Mouse (Mus musculus): ENCODE data around the gene Map2k2. TPM values are rescaled to one million over a fixed set of nuclear protein-coding genes. Genes with fewer than 3 reads are reported as not detected.

Gene Map2k2
- total and polyA plus RNA-seq, 3 experiments, result 67.2 to 127 (median 120) TPM

- TF ChIP-seq JUN (IDR thresholded peaks at IDR 0.05; ENCODE audit: insufficient read depth, low read depth, low read length) (no peak), GABPA (IDR thresholded peaks at IDR 0.05; ENCODE audit: insufficient replicate concordance, low read depth, low read length) (no peak), POLR2A (IDR thresholded peaks at IDR 0.05; ENCODE audit: low read depth, low read length) (peak; percentile 11; the same call in 1 of the 2 replicates), ZC3H11A (IDR thresholded peaks at IDR 0.05; ENCODE audit: low read depth, low read length) (no peak), TCF12 (IDR thresholded peaks at IDR 0.05; ENCODE audit: low read depth, low read length) (no peak)
Measured at GRCm38 (mm10) chr10:81162318-81162652, 56.6 kb downstream of the Map2k2 start (continued).

DNA sequence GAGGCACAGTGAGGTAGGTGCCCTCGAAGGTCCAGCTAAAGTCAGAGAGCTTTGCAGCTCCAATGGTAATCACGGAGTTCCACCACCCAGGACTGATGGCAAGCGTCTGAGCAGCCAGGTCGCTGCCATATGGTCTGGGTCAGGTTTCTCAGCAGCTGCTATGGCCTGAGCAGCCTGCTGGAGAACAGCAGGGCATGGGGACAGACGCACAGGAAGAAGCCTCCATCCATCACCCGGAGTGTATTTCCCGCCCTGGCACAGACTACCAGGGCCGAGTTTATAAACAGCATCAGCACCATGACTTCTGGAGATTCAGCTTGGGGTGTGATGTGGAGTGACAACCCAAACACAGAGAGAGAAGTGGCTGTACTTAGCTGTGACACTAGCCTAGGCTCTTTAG lies 59.4 kb downstream of the Map2k2 start:
- no peak overlapping the region for H3K4me2 ChIP-seq (ENCODE audit: insufficient read depth, low read depth, poor library complexity, severe bottlenecking)
- H3K36me3 ChIP-seq (replicated peaks in 1 of 2; ENCODE audit: control insufficient read depth in 1 of 2, insufficient read depth in 1 of 2, low read length in 1 of 2), result peaks cover 22 to 51% of the 10 kb centered on the region in 2 experiments
- TF ChIP-seq SIN3A (IDR thresholded peaks at IDR 0.05; ENCODE audit: low read length) (no peak), SMC3 (IDR thresholded peaks at IDR 0.05; ENCODE audit: low read depth, low read length) (no peak), POLR2AphosphoS2 (IDR thresholded peaks at IDR 0.05; ENCODE audit: low read depth, low read length) (no peak), MAX (IDR thresholded peaks at IDR 0.05; ENCODE audit: low read length) (no peak), MAFK (IDR thresholded peaks at IDR 0.05; ENCODE audit: insufficient replicate concordance, low read length) (no peak), TCF12 (IDR thresholded peaks at IDR 0.05; ENCODE audit: low read depth, low read length) (no peak), EP300 (IDR thresholded peaks at IDR 0.05; ENCODE audit: low read length) (no peak), USF1 (IDR thresholded peaks at IDR 0.05; ENCODE audit: low read depth, low read length) (no peak), USF2 (conservative IDR thresholded peaks at IDR 0.05; ENCODE audit: low read depth, low read length) (no peak), ETS1 (conservative IDR thresholded peaks at IDR 0.05; ENCODE audit: low read depth, low read length) (no peak), ZNF384 (IDR thresholded peaks at IDR 0.05; ENCODE audit: low read depth, low read length) (no peak), ELF1 (IDR thresholded peaks at IDR 0.05; ENCODE audit: low read depth, low read length) (no peak)
- H3K9ac ChIP-seq (ENCODE audit: insufficient read depth, low read depth), result no peak overlapping the region
- peaks cover 41% of the 10 kb centered on the region for H3K79me2 ChIP-seq (replicated peaks; ENCODE audit: control insufficient read depth, extremely low read depth, insufficient read depth, poor library complexity, severe bottlenecking)
- no peaks in the 10 kb centered on the region for H3K9me3 ChIP-seq (replicated peaks; ENCODE audit: low read length)
- in situ Hi-C loops (cut with MboI; ENCODE audit: low pct_ligation_motif_present, low pct_unique_long_range_greater_than_20kb, low sequenced_read_pairs), result loop anchor here (10.0 kb wide), 1 partner anchor 240 kb away; no protein-coding TSS in a partner anchor
- dilution Hi-C loops (cut with MboI; ENCODE audit: extremely low pct_ligation_motif_present, extremely low pct_unique_long_range_greater_than_20kb, low sequenced_read_pairs), result no loop called here
- no peaks in the 10 kb centered on the region for H3K27me3 ChIP-seq (replicated peaks)
- DNase-seq (ENCODE audit: extremely low read depth), result no peak
- H3K4me3 ChIP-seq (replicated peaks in 1 of 3; ENCODE audit: low read depth in 2 of 3, low read length in 2 of 3, poor library complexity in 1 of 3), result no peak overlapping the region
- no peak overlapping the region for H3K27ac ChIP-seq (ENCODE audit: insufficient read depth, low read depth)
- H3K4me1 ChIP-seq (ENCODE audit: control insufficient read depth in 1 of 2, insufficient read depth in 2 of 2), result peaks cover 35 to 74% of the 10 kb centered on the region in 2 experiments

GRCm38 (mm10) chr10:81167200-81168086 lies 61.7 kb downstream of the Map2k2 start, which contains the start of gene Pias4:
Pias4 (minus strand) TSS chr10:81167923.
- H3K36me3 ChIP-seq (replicated peaks in 1 of 2; ENCODE audit: control insufficient read depth in 1 of 2, insufficient read depth in 1 of 2, low read length in 1 of 2), result peaks cover 10 to 31% of the 10 kb centered on the region in 2 experiments
- H3K4me1 ChIP-seq (ENCODE audit: control insufficient read depth in 1 of 2, insufficient read depth in 2 of 2), result peaks cover 19 to 52% of the 10 kb centered on the region in 2 experiments
- peak within 1 kb of the TSS; percentile 89 for H3K9ac ChIP-seq (ENCODE audit: insufficient read depth, low read depth)
- no peaks in the 10 kb centered on the region for H3K27me3 ChIP-seq (replicated peaks)
- peak within 1 kb of the TSS; percentile 98 for H3K4me2 ChIP-seq (ENCODE audit: insufficient read depth, low read depth, poor library complexity, severe bottlenecking)
- in situ Hi-C loops (cut with MboI; ENCODE audit: low pct_ligation_motif_present, low pct_unique_long_range_greater_than_20kb, low sequenced_read_pairs) (loop anchor here (10.0 kb wide), 1 partner anchor 243 kb away; no protein-coding TSS in a partner anchor), dilution Hi-C loops (cut with MboI; ENCODE audit: extremely low pct_ligation_motif_present, extremely low pct_unique_long_range_greater_than_20kb, low sequenced_read_pairs) (no loop called here)
- H3K9me3 ChIP-seq (replicated peaks; ENCODE audit: low read length), result no peaks in the 10 kb centered on the region
- peak within 1 kb of the TSS; percentile 61; the same call in 1 of the 2 replicates for H3K27ac ChIP-seq (ENCODE audit: insufficient read depth, low read depth)
- peak within 1 kb of the TSS; percentile 86 to 90 (median 90) for H3K4me3 ChIP-seq (replicated peaks in 1 of 3; ENCODE audit: low read depth in 2 of 3, low read length in 2 of 3, poor library complexity in 1 of 3)
- peaks cover 33% of the 10 kb centered on the region for H3K79me2 ChIP-seq (replicated peaks; ENCODE audit: control insufficient read depth, extremely low read depth, insufficient read depth, poor library complexity, severe bottlenecking)
- DNase-seq (ENCODE audit: extremely low read depth), result peak; percentile 99
- peak; percentile 31; the same call in 1 of the 2 replicates for TF ChIP-seq MYC (IDR thresholded peaks at IDR 0.05; ENCODE audit: low read depth, low read length)
- 0 out of 2 replicates have a peak, but pooled peaks have one; percentile 42 for TF ChIP-seq E2F4 (IDR thresholded peaks at IDR 0.05; ENCODE audit: insufficient replicate concordance, low read depth, low read length)
- TF ChIP-seq RCOR1 (conservative IDR thresholded peaks at IDR 0.05; ENCODE audit: low read depth, low read length), result no peak
- TF ChIP-seq TCF12 (IDR thresholded peaks at IDR 0.05; ENCODE audit: low read depth, low read length), result peak; percentile 97
- TF ChIP-seq TBP (conservative IDR thresholded peaks at IDR 0.05; ENCODE audit: low read depth, low read length), result peak; percentile 91
- TF ChIP-seq NELFE (IDR thresholded peaks at IDR 0.05; ENCODE audit: low read depth, low read length), result peak; percentile 47; the same call in 1 of the 2 replicates
- TF ChIP-seq NRF1 (IDR thresholded peaks at IDR 0.05; ENCODE audit: low read depth, low read length), result peak; percentile 92
- TF ChIP-seq IRF4 (IDR thresholded peaks at IDR 0.05; ENCODE audit: low read depth, low read length), result no peak
- peak; percentile 72 for TF ChIP-seq ELF1 (IDR thresholded peaks at IDR 0.05; ENCODE audit: low read depth, low read length)
- peak; percentile 98 for TF ChIP-seq BHLHE40 (IDR thresholded peaks at IDR 0.05; ENCODE audit: low read depth, low read length)
- no peak for TF ChIP-seq GABPA (IDR thresholded peaks at IDR 0.05; ENCODE audit: insufficient replicate concordance, low read depth, low read length)
- no peak; the same call in 1 of the 2 replicates for TF ChIP-seq MXI1 (IDR thresholded peaks at IDR 0.05; ENCODE audit: low read depth, low read length)
- peak; percentile 93 for TF ChIP-seq USF2 (conservative IDR thresholded peaks at IDR 0.05; ENCODE audit: low read depth, low read length)
- peak; percentile 97 for TF ChIP-seq USF1 (IDR thresholded peaks at IDR 0.05; ENCODE audit: low read depth, low read length)
- TF ChIP-seq MAX (IDR thresholded peaks at IDR 0.05; ENCODE audit: low read length), result peak; percentile 93
- TF ChIP-seq JUND (conservative IDR thresholded peaks at IDR 0.05; ENCODE audit: low read depth, low read length), result no peak
- no peak for TF ChIP-seq SMC3 (IDR thresholded peaks at IDR 0.05; ENCODE audit: low read depth, low read length)
- TF ChIP-seq SIN3A (IDR thresholded peaks at IDR 0.05; ENCODE audit: low read length), result peak; percentile 20; the same call in 1 of the 2 replicates

Measured in CH12.LX (cell line).